Mouse (Mus musculus): ENCODE data around the gene Ribc2. TPM values are rescaled to one million over a fixed set of nuclear protein-coding genes. Genes with fewer than 3 reads are reported as not detected.

Ribc2 gene
- total and polyA plus RNA-seq, 3 experiments, result not detected

DNA sequence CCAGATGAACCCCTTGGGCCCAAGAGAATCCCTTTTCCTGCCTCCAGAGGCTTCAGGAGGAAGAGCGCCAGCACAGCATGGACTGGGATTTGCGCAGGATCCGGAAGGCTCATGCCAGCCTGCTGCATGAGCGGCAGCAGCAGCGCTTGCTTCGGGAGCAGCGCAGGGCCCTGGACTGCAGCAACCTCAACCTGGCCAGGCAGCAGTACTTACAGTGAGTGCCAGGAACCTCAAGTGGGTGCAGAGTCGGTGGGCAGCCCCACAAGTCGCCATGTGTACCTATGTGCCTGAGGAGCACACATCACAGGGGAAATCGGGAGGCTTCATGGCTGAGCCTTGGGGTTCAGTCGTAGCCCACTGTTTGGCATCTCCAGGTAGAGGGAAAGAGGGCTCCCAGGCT lies 11.3 kb downstream of the Ribc2 start:
- dilution Hi-C loops (cut with MboI; ENCODE audit: extremely low pct_ligation_motif_present, extremely low pct_unique_long_range_greater_than_20kb, low sequenced_read_pairs) (no loop called here), in situ Hi-C loops (cut with MboI; ENCODE audit: low pct_ligation_motif_present, low pct_unique_long_range_greater_than_20kb, low sequenced_read_pairs) (no loop called here)

DNA sequence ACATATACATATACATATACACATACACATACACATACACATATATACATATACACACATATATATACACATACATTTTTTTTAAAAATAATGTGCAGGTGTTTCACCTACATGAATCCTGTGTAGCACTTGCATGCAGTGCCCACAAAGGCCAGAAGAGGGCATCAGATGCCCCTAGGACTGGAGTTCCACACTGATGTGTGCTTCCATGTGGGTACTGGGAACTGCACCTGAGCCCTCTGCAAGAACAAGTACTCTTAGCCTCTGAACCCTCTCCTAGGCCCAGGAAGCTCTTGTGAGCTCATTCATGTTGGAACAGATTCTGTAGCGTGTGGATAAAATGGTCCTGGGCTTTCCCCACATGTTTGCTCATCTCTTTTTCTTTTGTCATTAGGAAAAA lies 11.9 kb downstream of the Ribc2 start:
- H3K4me1 ChIP-seq (ENCODE audit: control insufficient read depth in 1 of 2, insufficient read depth in 2 of 2), result no peaks in the 10 kb centered on the region
- H3K4me3 ChIP-seq (replicated peaks in 1 of 3; ENCODE audit: low read depth in 2 of 3, low read length in 2 of 3, poor library complexity in 1 of 3), result no peak overlapping the region
- no peaks in the 10 kb centered on the region for H3K79me2 ChIP-seq (replicated peaks; ENCODE audit: control insufficient read depth, extremely low read depth, insufficient read depth, poor library complexity, severe bottlenecking)
- H3K27ac ChIP-seq (ENCODE audit: insufficient read depth, low read depth), result no peak overlapping the region
- peaks cover 93% of the 10 kb centered on the region for H3K27me3 ChIP-seq (replicated peaks)
- H3K9me3 ChIP-seq (replicated peaks; ENCODE audit: low read length), result peaks cover 2% of the 10 kb centered on the region
- H3K9ac ChIP-seq (ENCODE audit: insufficient read depth, low read depth), result no peak overlapping the region
- dilution Hi-C loops (cut with MboI; ENCODE audit: extremely low pct_ligation_motif_present, extremely low pct_unique_long_range_greater_than_20kb, low sequenced_read_pairs) (no loop called here), in situ Hi-C loops (cut with MboI; ENCODE audit: low pct_ligation_motif_present, low pct_unique_long_range_greater_than_20kb, low sequenced_read_pairs) (no loop called here)
- no peak overlapping the region for H3K4me2 ChIP-seq (ENCODE audit: insufficient read depth, low read depth, poor library complexity, severe bottlenecking)
- DNase-seq (ENCODE audit: extremely low read depth), result peak; percentile 6
- TF ChIP-seq CTCF (conservative IDR thresholded peaks at IDR 0.05 in 1 of 2, IDR thresholded peaks at IDR 0.05 in 1 of 2; ENCODE audit: low read depth in 2 of 2, low read length in 2 of 2) (peak; percentile 20 to 25; a peak in 1 of 4 replicates), MYC (IDR thresholded peaks at IDR 0.05; ENCODE audit: low read depth, low read length) (no peak), ZKSCAN1 (IDR thresholded peaks at IDR 0.05; ENCODE audit: borderline replicate concordance, low read depth, low read length) (no peak), EP300 (IDR thresholded peaks at IDR 0.05; ENCODE audit: low read length) (no peak), TCF12 (IDR thresholded peaks at IDR 0.05; ENCODE audit: low read depth, low read length) (no peak)
- H3K36me3 ChIP-seq (replicated peaks in 1 of 2; ENCODE audit: control insufficient read depth in 1 of 2, insufficient read depth in 1 of 2, low read length in 1 of 2), result no peaks in the 10 kb centered on the region

More for the DNA sequence above, 11.3 kb downstream of the Ribc2 start:
- Histone ChIP-seq H3K4me1 (ENCODE audit: control insufficient read depth in 1 of 2, insufficient read depth in 2 of 2) (no peaks in the 10 kb centered on the region), H3K4me2 (ENCODE audit: insufficient read depth, low read depth, poor library complexity, severe bottlenecking) (no peak overlapping the region), H3K27me3 (replicated peaks) (peaks cover 94% of the 10 kb centered on the region), H3K4me3 (replicated peaks in 1 of 3; ENCODE audit: low read depth in 2 of 3, low read length in 2 of 3, poor library complexity in 1 of 3) (no peak overlapping the region), H3K79me2 (replicated peaks; ENCODE audit: control insufficient read depth, extremely low read depth, insufficient read depth, poor library complexity, severe bottlenecking) (no peaks in the 10 kb centered on the region), H3K36me3 (replicated peaks in 1 of 2; ENCODE audit: control insufficient read depth in 1 of 2, insufficient read depth in 1 of 2, low read length in 1 of 2) (no peaks in the 10 kb centered on the region), H3K27ac (ENCODE audit: insufficient read depth, low read depth) (no peak overlapping the region), H3K9ac (ENCODE audit: insufficient read depth, low read depth) (no peak overlapping the region), H3K9me3 (replicated peaks; ENCODE audit: low read length) (peaks cover 2% of the 10 kb centered on the region)
- DNase-seq (ENCODE audit: extremely low read depth), result no peak
- TF ChIP-seq PAX5 (IDR thresholded peaks at IDR 0.05; ENCODE audit: low read length) (no peak), NRF1 (IDR thresholded peaks at IDR 0.05; ENCODE audit: low read depth, low read length) (no peak), MXI1 (IDR thresholded peaks at IDR 0.05; ENCODE audit: low read depth, low read length) (no peak), JUND (conservative IDR thresholded peaks at IDR 0.05; ENCODE audit: low read depth, low read length) (no peak), POLR2A (IDR thresholded peaks at IDR 0.05; ENCODE audit: low read depth, low read length) (no peak), USF2 (conservative IDR thresholded peaks at IDR 0.05; ENCODE audit: low read depth, low read length) (no peak), IRF4 (IDR thresholded peaks at IDR 0.05; ENCODE audit: low read depth, low read length) (no peak), HCFC1 (IDR thresholded peaks at IDR 0.05; ENCODE audit: low read depth, low read length) (no peak)

DNA sequence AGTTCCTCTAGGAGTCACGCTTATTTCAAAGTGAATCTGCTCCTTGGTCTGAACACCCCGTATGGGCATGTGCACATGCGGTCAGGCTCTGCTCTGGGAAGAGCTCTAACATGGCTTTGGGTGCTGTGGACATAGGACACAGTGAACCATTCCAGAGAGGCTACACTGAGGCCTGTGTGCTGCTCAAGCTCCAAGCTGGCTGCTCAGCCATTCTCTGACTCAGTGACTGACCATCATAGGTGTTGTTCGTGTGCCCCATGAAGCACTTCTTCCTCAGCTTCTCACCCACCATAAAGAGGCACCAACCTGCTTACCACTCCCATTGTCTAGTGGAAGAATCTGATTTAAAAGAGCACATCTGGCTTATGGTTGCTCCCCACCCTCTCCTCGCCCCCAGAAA lies 12.4 kb downstream of the Ribc2 start:
- dilution Hi-C loops (cut with MboI; ENCODE audit: extremely low pct_ligation_motif_present, extremely low pct_unique_long_range_greater_than_20kb, low sequenced_read_pairs), result no loop called here
- Histone ChIP-seq H3K27me3 (replicated peaks) (peaks cover 91% of the 10 kb centered on the region), H3K27ac (ENCODE audit: insufficient read depth, low read depth) (no peak overlapping the region), H3K9ac (ENCODE audit: insufficient read depth, low read depth) (no peak overlapping the region), H3K9me3 (replicated peaks; ENCODE audit: low read length) (peaks cover 2% of the 10 kb centered on the region), H3K4me3 (replicated peaks in 1 of 3; ENCODE audit: low read depth in 2 of 3, low read length in 2 of 3, poor library complexity in 1 of 3) (no peak overlapping the region), H3K79me2 (replicated peaks; ENCODE audit: control insufficient read depth, extremely low read depth, insufficient read depth, poor library complexity, severe bottlenecking) (no peaks in the 10 kb centered on the region), H3K36me3 (replicated peaks in 1 of 2; ENCODE audit: control insufficient read depth in 1 of 2, insufficient read depth in 1 of 2, low read length in 1 of 2) (no peaks in the 10 kb centered on the region), H3K4me2 (ENCODE audit: insufficient read depth, low read depth, poor library complexity, severe bottlenecking) (no peak overlapping the region), H3K4me1 (ENCODE audit: control insufficient read depth in 1 of 2, insufficient read depth in 2 of 2) (no peaks in the 10 kb centered on the region)
- in situ Hi-C loops (cut with MboI; ENCODE audit: low pct_ligation_motif_present, low pct_unique_long_range_greater_than_20kb, low sequenced_read_pairs), result no loop called here
- DNase-seq (ENCODE audit: extremely low read depth), result no peak
- TF ChIP-seq GABPA (IDR thresholded peaks at IDR 0.05; ENCODE audit: insufficient replicate concordance, low read depth, low read length) (no peak), RAD21 (IDR thresholded peaks at IDR 0.05; ENCODE audit: low read depth, low read length) (no peak), MAFK (IDR thresholded peaks at IDR 0.05; ENCODE audit: insufficient replicate concordance, low read length) (no peak), CHD2 (IDR thresholded peaks at IDR 0.05; ENCODE audit: low read length) (no peak), SIN3A (IDR thresholded peaks at IDR 0.05; ENCODE audit: low read length) (no peak), KAT2A (IDR thresholded peaks at IDR 0.05; ENCODE audit: insufficient replicate concordance, low read length) (no peak), ZKSCAN1 (IDR thresholded peaks at IDR 0.05; ENCODE audit: borderline replicate concordance, low read depth, low read length) (no peak), RCOR1 (conservative IDR thresholded peaks at IDR 0.05; ENCODE audit: low read depth, low read length) (no peak), USF2 (conservative IDR thresholded peaks at IDR 0.05; ENCODE audit: low read depth, low read length) (no peak), TCF12 (IDR thresholded peaks at IDR 0.05; ENCODE audit: low read depth, low read length) (no peak), ELF1 (IDR thresholded peaks at IDR 0.05; ENCODE audit: low read depth, low read length) (no peak), IRF4 (IDR thresholded peaks at IDR 0.05; ENCODE audit: low read depth, low read length) (no peak), MXI1 (IDR thresholded peaks at IDR 0.05; ENCODE audit: low read depth, low read length) (no peak), UBTF (IDR thresholded peaks at IDR 0.05; ENCODE audit: low read depth, low read length) (no peak), E2F4 (IDR thresholded peaks at IDR 0.05; ENCODE audit: insufficient replicate concordance, low read depth, low read length) (no peak), MAZ (IDR thresholded peaks at IDR 0.05; ENCODE audit: low read depth, low read length) (no peak), CTCF (conservative IDR thresholded peaks at IDR 0.05 in 1 of 2, IDR thresholded peaks at IDR 0.05 in 1 of 2; ENCODE audit: low read depth in 2 of 2, low read length in 2 of 2) (no peak), PAX5 (IDR thresholded peaks at IDR 0.05; ENCODE audit: low read length) (no peak), POLR2A (IDR thresholded peaks at IDR 0.05; ENCODE audit: low read depth, low read length) (no peak), HCFC1 (IDR thresholded peaks at IDR 0.05; ENCODE audit: low read depth, low read length) (no peak)
